ENCODE assay signal across 10 mouse cellular contexts in the genomic region with DNA sequence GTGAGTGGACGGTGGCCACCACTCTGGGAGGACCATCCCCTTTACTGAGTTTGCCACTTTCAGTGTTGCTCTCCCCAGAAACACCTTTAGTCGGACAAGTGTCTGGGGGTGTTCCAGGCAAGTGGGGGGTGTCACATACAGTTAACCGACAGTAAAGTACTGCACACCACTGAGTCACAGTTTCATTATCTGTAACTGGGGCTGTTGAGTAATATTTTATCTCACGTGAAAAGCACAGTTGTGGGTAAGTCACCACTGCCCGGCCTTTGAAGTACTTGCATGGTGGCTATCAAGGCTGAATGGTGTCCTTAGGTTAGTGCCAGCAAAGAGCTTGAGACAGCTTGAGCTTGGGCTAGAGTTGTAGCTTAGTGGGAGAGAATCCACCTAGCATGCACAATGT. TPM values are rescaled to one million over a fixed set of nuclear protein-coding genes. Genes with fewer than 3 reads are reported as not detected.
"Had no signal": no experiment of that assay in that cellular context is flagged by ENCODE, and none has a peak within 500 bp of the region (broad histone marks: within the 10 kb centered on the region; RNA-seq: fewer than 3 reads in every experiment).

No protein-coding gene starts in this region.

- H3K27ac ChIP-seq: limb, embryonic 15.5 days; neural tube, embryonic 12.5 days had no signal

- H3K9ac ChIP-seq: lung, embryonic 14.5 days had no signal

- H3K27me3 ChIP-seq: limb, embryonic 15.5 days; liver, embryonic 12.5 days; midbrain, embryonic 15.5 days; neural tube, embryonic 12.5 days had no signal

- H3K9me3 ChIP-seq: limb, embryonic 15.5 days; liver, embryonic 12.5 days; megakaryocyte, embryonic 14.5 days; midbrain, embryonic 15.5 days; neural tube, embryonic 12.5 days had no signal

- DNase-seq: layer of hippocampus, adult 9-11 months; right cerebral cortex, postnatal 14 days had no signal

RNA-seq across cellular contexts. Expression of a gene that starts 10.5 kb away (rescaled TPM):
- total RNA-seq: left cerebral cortex, postnatal 25 days had no signal
- polyA plus RNA-seq: midbrain, embryonic 11.5 days had no signal
